Mouse (Mus musculus) spleen, postnatal 4 days (tissue): Measurements from ENCODE around the gene Plcxd1.
A peak's percentile ranks its signal among the peaks of the same experiment; 100 is the strongest.
"Not testable (repeated sequence)": the region's sequence is repeated elsewhere in the genome, so short reads cannot be mapped to it uniquely, and the experiment has no call there.

Source experiments
- DNase-seq, 2 experiments: peaks; one replicate each; pipeline ENCODE4 v3.0.0; 2022; ENCODE audit warnings: low spot score in 2 of 2

The Plcxd1 gene

GRCm38 (mm10) chr5:110106901-110107564 is 7.3 kb downstream of the Plcxd1 start:
- peak; percentile 37 to 73 for DNase-seq

GRCm38 (mm10) chr5:110107581-110108304 is 8.0 kb downstream of the Plcxd1 start, which contains the start of gene Gtpbp6:
Gtpbp6 (minus strand) TSS chr5:110108197.
- DNase-seq = peak; percentile 94 to 95

GRCm38 (mm10) chr5:110108305-110108628 is 8.5 kb downstream of the Plcxd1 start:
- no peak for DNase-seq

GRCm38 (mm10) chr5:110109991-110110441 is 10.2 kb downstream of the Plcxd1 start, which contains the start of gene Zfp605:
Zfp605 (plus strand) TSS chr5:110110092.
- DNase-seq = peak; percentile 80 to 91

GRCm38 (mm10) chr5:110122380-110122779 is 22.6 kb downstream of the Plcxd1 start:
- not testable (repeated sequence) for DNase-seq

GRCm38 (mm10) chr5:110135293-110136086 is 35.7 kb downstream of the Plcxd1 start, which contains the start of gene Chfr:
Chfr (plus strand) TSS chr5:110135842.
- DNase-seq = peak; percentile 100

GRCm38 (mm10) chr5:110136087-110136464 is 36.3 kb downstream of the Plcxd1 start:
- no peak for DNase-seq

- DNase-seq = no peak
Measured at GRCm38 (mm10) chr5:110137816-110138215, 38.0 kb downstream of the Plcxd1 start.

GRCm38 (mm10) chr5:110139325-110139724 is 39.6 kb downstream of the Plcxd1 start:
- DNase-seq = no peak

- no peak for DNase-seq
Measured at GRCm38 (mm10) chr5:110140424-110140823, 40.7 kb downstream of the Plcxd1 start.

GRCm38 (mm10) chr5:110142309-110142708 is 42.5 kb downstream of the Plcxd1 start:
- no peak for DNase-seq

- no peak for DNase-seq
Measured at GRCm38 (mm10) chr5:110143007-110143406, 43.2 kb downstream of the Plcxd1 start.
